Comparison of ENCODE assay signal across 8 mouse cellular contexts in the genomic region with DNA sequence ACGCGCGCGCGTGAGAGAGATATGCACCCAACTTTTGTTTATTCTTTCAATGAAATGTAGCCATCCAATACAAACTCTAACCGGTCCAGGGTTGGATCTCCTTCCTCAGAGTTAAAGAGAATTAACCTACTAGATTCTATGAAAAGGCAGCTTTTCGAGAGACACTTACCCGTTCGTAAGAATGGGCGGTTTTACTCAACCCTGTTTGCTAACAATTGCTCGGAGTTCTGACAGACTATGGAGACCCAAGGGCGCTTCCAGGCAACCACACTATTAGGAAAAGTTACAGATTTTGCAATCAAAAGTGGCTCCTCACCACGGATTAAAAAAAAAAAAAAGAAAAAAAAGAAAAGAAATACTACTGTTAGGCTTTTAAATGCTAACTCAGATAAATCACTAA. TPM values are rescaled to one million over a fixed set of nuclear protein-coding genes. Genes with fewer than 3 reads are reported as not detected.
DNase-seq lines count a peak whose midpoint lies in the region; ATAC-seq and TF ChIP-seq lines count a peak whose summit lies in the region.

No protein-coding gene starts in this region.

- TF ChIP-seq EP300 in liver, postnatal 0 days (IDR thresholded peaks at IDR 0.05; ENCODE audit: low read depth) = no peak

- peak overlapping the region; percentile 84 for H3K4me2 ChIP-seq in liver, postnatal 0 days (ENCODE audit: low read depth, low read length)

- no peaks in the 10 kb centered on the region for H3K9me3 ChIP-seq in E14TG2a.4 (ENCODE audit: low read length)
- no peaks in the 10 kb centered on the region for H3K9me3 ChIP-seq in liver, postnatal 0 days (ENCODE audit: low read length)

- WGBS in liver, postnatal 0 days (ENCODE audit: insufficient replicate concordance) = 28% methylated on average over 13 of the region's 13 CpGs

- H3K36me3 ChIP-seq in E14TG2a.4 (ENCODE audit: insufficient read depth, low read length) = peaks cover 15% of the 10 kb centered on the region
- no peaks in the 10 kb centered on the region for H3K36me3 ChIP-seq in liver, postnatal 0 days (replicated peaks; ENCODE audit: insufficient read depth, low read length)

- TF ChIP-seq CTCF in E14TG2a.4 (conservative IDR thresholded peaks at IDR 0.05; ENCODE audit: low read length) = no peak
- TF ChIP-seq CTCF in liver, postnatal 0 days (IDR thresholded peaks at IDR 0.05; ENCODE audit: low read depth) = no peak

- H3K27ac ChIP-seq in liver, postnatal 0 days (ENCODE audit: low read depth) = no peak overlapping the region; the same call in 1 of the 2 replicates

- H3K9ac ChIP-seq in liver, postnatal 0 days (replicated peaks) = no peak overlapping the region

- H3K4me3 ChIP-seq in E14TG2a.4 (replicated peaks; ENCODE audit: low read length) = peak overlapping the region; percentile 98
- H3K4me3 ChIP-seq in liver, postnatal 0 days (ENCODE audit: low read depth, low read length) = peak overlapping the region; percentile 66; the same call in 1 of the 2 replicates

- H3K27me3 ChIP-seq in E14TG2a.4 (ENCODE audit: insufficient read depth, low read length) = no peaks in the 10 kb centered on the region
- peaks cover 12% of the 10 kb centered on the region for H3K27me3 ChIP-seq in liver, postnatal 0 days (ENCODE audit: insufficient read depth, low read length)

- ATAC-seq in granulocyte monocyte progenitor cell, adult 5-6 weeks (replicated peaks; ENCODE audit: poor library complexity, severe bottlenecking) = peak; percentile 32
- no peak for ATAC-seq in liver, postnatal 0 days

- peaks cover 34% of the 10 kb centered on the region for H3K4me1 ChIP-seq in E14TG2a.4 (replicated peaks; ENCODE audit: low read depth, low read length)
- peaks cover 8% of the 10 kb centered on the region; the same call in 1 of the 2 replicates for H3K4me1 ChIP-seq in liver, postnatal 0 days (ENCODE audit: insufficient read depth)

- peak; percentile 6 for DNase-seq in adrenal gland, postnatal 14 days
- DNase-seq in adrenal gland, adult 18-20 months (ENCODE audit: low spot score in 2 of 2) = no peak
- no peak for DNase-seq in liver, postnatal 0 days
- DNase-seq in cerebellum, adult 11 months = no peak
- DNase-seq in kidney, adult 9 months = no peak
- DNase-seq in spleen, adult 12 weeks (ENCODE audit: low spot score) = no peak

RNA-seq across cellular contexts. Expression of a gene that starts 0.5 kb away (rescaled TPM):
- 10.9 and 12.2 TPM in 2 replicates for total RNA-seq in adrenal gland, postnatal 14 days (2021)
- 1 to 10 TPM; 8.6 to 9.8 TPM for total RNA-seq in adrenal gland, adult 18-20 months (2021)
- total RNA-seq in granulocyte monocyte progenitor cell, adult 5-6 weeks (2014; fragmentation: Nextera tagmentation) = 1.5 TPM in 1 of 2 replicates, not detected in the other
- 0.99 and 1.1 TPM in 2 replicates for total RNA-seq in granulocyte monocyte progenitor cell, adult 5-6 weeks (2017)
- 5.6 and 5.8 TPM in 2 replicates for polyA plus RNA-seq in liver, postnatal 0 days (2015; fragmentation: Nextera tagmentation; extraction: Ambion mirVana)
